12 mouse cellular contexts compared by ENCODE assay signal in genomic region chr2:163467585-163467984, GRCm38 (mm10). TPM values are rescaled to one million over a fixed set of nuclear protein-coding genes. Genes with fewer than 3 reads are reported as not detected.
"Had no signal": no experiment of that assay in that cellular context is flagged by ENCODE, and none has a peak within 500 bp of the region (broad histone marks: within the 10 kb centered on the region; RNA-seq: fewer than 3 reads in every experiment).

No protein-coding gene starts in this region.

- DNase-seq: kidney, postnatal 14 days; lung, adult 2 months; lung, postnatal 36 days; midbrain, embryonic 14.5 days; right cerebral cortex, adult 18-20 months; right cerebral cortex, postnatal 25 days; thymus, adult 18-20 months; thymus, postnatal 14 days had no signal

RNA-seq across cellular contexts. Expression of gene R3hdml, which starts 24.5 kb away (rescaled TPM):
- total RNA-seq: layer of hippocampus, postnatal 25 days; left cerebral cortex, adult 2 months; left cerebral cortex, postnatal 14 days; megakaryocyte progenitor cell, adult 5-6 weeks had no signal

RNA-seq across cellular contexts. Expression of gene Gdap1l1, which starts 29.3 kb away (rescaled TPM):
- total RNA-seq: megakaryocyte progenitor cell, adult 5-6 weeks had no signal

RNA-seq across cellular contexts. Expression of gene Hnf4a, which starts 39.0 kb away (rescaled TPM):
- total RNA-seq: layer of hippocampus, postnatal 25 days; left cerebral cortex, adult 2 months; left cerebral cortex, postnatal 14 days had no signal
